Mouse (Mus musculus) liver, postnatal 0 days (tissue): ENCODE data around the gene Psmd8.

Experiments used
- CTCF ChIP-seq: sonication (generic); IDR thresholded peaks from 2 replicates; pipeline ENCODE4 v1.5.1; 2016; ENCODE audit warnings: antibody characterized with exemption, low read depth
- EP300 ChIP-seq: IDR thresholded peaks from 2 replicates; pipeline ENCODE4 v1.6.1; 2016; ENCODE audit warnings: antibody characterized with exemption, low read depth, mild to moderate bottlenecking

DNA sequence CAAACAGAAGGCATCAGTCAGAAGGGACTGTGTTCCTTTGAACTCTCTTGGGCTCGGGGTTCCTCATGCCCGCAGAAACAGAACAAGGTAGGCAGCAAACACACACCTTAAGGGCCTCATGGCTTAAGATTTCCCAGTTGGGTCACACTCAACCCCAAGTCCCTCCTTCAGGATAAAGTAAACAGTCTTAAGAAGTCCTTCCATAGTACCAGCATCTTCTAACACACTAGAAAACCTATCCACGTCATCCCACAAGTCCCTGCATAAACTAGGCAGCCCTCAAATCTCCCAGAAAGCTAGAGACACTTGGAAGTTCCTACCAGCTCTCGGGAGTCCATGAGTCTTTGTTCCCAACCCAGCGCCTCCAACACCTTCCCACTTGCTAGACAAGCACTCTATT lies 18.2 kb downstream of the Psmd8 start:
- TF ChIP-seq CTCF (no peak), EP300 (no peak)
